Mouse (Mus musculus) neural tube, embryonic 11.5 days (tissue): ENCODE measurements around the gene Zbed4. TPM values are rescaled to one million over a fixed set of nuclear protein-coding genes. Genes with fewer than 3 reads are reported as not detected.
"Not testable (repeated sequence)": the region's sequence is repeated elsewhere in the genome, so short reads cannot be mapped to it uniquely, and the experiment has no call there.

Experiments used
- ATAC-seq: fragments of 200-750 bp; cut with Nextera tagmentation; 2 replicates; pipeline ENCODE4 v1.8.0; 2017; ENCODE audit warnings: moderate number of reproducible peaks, mild to moderate bottlenecking, moderate TSS enrichment, moderate library complexity; ENCODE audit not compliant: insufficient read depth, low FRiP score, low TSS enrichment
- DNase-seq: peaks from one replicate; pipeline ENCODE4 v3.0.0-alpha.2; 2015; ENCODE audit warnings: low spot score
- H3K27ac ChIP-seq: fragments of 300-500 bp; sonication (generic); 2 replicates; pipeline ENCODE4 v1.5.1; 2014; ENCODE audit warnings: low read depth, mild to moderate bottlenecking, low read length
- H3K27me3 ChIP-seq: fragments of 300-500 bp; sonication (generic); 2 replicates; pipeline ENCODE4 v1.6.1; 2014; ENCODE audit warnings: mild to moderate bottlenecking, low read length, mixed read lengths; ENCODE audit not compliant: control insufficient read depth, insufficient read depth
- H3K36me3 ChIP-seq: fragments of 300-500 bp; sonication (generic); 2 replicates; pipeline ENCODE4 v1.6.1; 2014; ENCODE audit warnings: mild to moderate bottlenecking, low read length, moderate library complexity, mixed read lengths; ENCODE audit not compliant: control insufficient read depth, insufficient read depth
- H3K4me1 ChIP-seq: fragments of 300-500 bp; sonication (generic); 2 replicates; pipeline ENCODE4 v1.6.1; 2014; ENCODE audit warnings: low read length, mixed read lengths; ENCODE audit not compliant: control insufficient read depth, insufficient read depth
- H3K4me2 ChIP-seq: fragments of 300-500 bp; sonication (generic); 2 replicates; pipeline ENCODE4 v1.6.1; 2014; ENCODE audit warnings: low read depth, mild to moderate bottlenecking, moderate library complexity
- H3K4me3 ChIP-seq: fragments of 300-500 bp; sonication (generic); 2 replicates; pipeline ENCODE4 v1.5.1; 2014; ENCODE audit warnings: low read depth, low read length
- H3K9ac ChIP-seq: fragments of 300-500 bp; sonication (generic); 2 replicates; pipeline ENCODE4 v1.6.1; 2014; ENCODE audit warnings: mild to moderate bottlenecking, low read length
- H3K9me3 ChIP-seq: fragments of 300-500 bp; sonication (generic); 2 replicates; pipeline ENCODE4 v1.6.1; 2016; ENCODE audit warnings: low read length; ENCODE audit not compliant: control insufficient read depth
- WGBS: fragments of 180-500 bp; shearing (Covaris S2); extraction: QIAGEN DNeasy Blood & Tissue Kit; methylation state at CpG from one replicate; pipeline ENCODE4 v1.1.7; 2014; 5-methylcytosine and 5-hydroxymethylcytosine counted together
- polyA plus RNA-seq: library from polyadenylated mRNA; unstranded; fragments of >200 nt; fragmentation: Nextera tagmentation; extraction: Ambion mirVana; gene quantifications from 2 replicates; pipeline ENCODE4 v1.2.1, GENCODE M21; 2014

Zbed4 gene
- polyA plus RNA-seq, 1 experiment from 2014 or later, result 48.6 TPM

GRCm38 (mm10) chr15:88808121-88808520 lies 56.7 kb downstream of the Zbed4 start:
- H3K9ac ChIP-seq, result no peak overlapping the region
- H3K27me3 ChIP-seq, result no peaks in the 10 kb centered on the region
- no peak for ATAC-seq
- no peak overlapping the region for H3K4me3 ChIP-seq
- H3K4me1 ChIP-seq, result no peaks in the 10 kb centered on the region
- no peak for DNase-seq
- H3K9me3 ChIP-seq, result no peaks in the 10 kb centered on the region
- no peak overlapping the region for H3K27ac ChIP-seq
- H3K4me2 ChIP-seq, result no peak overlapping the region
- 85% methylated on average over 8 of the region's 8 CpGs for WGBS
- peaks cover 10% of the 10 kb centered on the region for H3K36me3 ChIP-seq

GRCm38 (mm10) chr15:88810369-88810768 lies 58.9 kb downstream of the Zbed4 start:
- H3K27me3 ChIP-seq, result no peaks in the 10 kb centered on the region
- DNase-seq (no peak), ATAC-seq (no peak)
- H3K4me3 ChIP-seq, result no peak overlapping the region
- WGBS, result 91% methylated on average over 2 of the region's 2 CpGs
- no peak overlapping the region for H3K27ac ChIP-seq
- H3K36me3 ChIP-seq, result peaks cover 7% of the 10 kb centered on the region
- H3K4me1 ChIP-seq, result no peaks in the 10 kb centered on the region
- H3K4me2 ChIP-seq, result no peak overlapping the region
- H3K9me3 ChIP-seq, result no peaks in the 10 kb centered on the region
- H3K9ac ChIP-seq, result no peak overlapping the region

DNA sequence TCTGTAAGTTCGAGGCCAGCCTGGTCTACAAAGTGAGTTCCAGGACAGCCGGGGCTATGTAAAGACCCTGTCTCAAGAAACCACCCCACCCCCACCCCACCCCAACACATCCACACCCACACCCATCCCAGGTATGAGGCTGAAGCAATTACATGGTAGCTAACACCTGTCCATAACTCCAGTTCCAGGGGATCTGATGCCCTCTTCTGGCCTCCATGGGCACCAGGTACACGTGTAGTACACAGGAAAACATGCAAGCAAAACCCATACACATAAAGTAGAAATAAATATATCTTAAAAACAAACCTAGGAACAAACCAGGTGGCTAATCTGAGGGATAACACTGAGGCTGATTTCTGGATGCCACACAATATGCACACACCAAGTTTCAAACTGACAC lies 61.8 kb downstream of the Zbed4 start:
- H3K36me3 ChIP-seq, result peaks cover 2% of the 10 kb centered on the region
- H3K4me3 ChIP-seq, result no peak overlapping the region
- no peak overlapping the region for H3K27ac ChIP-seq
- no peak overlapping the region for H3K9ac ChIP-seq
- DNase-seq, result no peak
- no peak for ATAC-seq
- H3K9me3 ChIP-seq, result no peaks in the 10 kb centered on the region
- WGBS, result 90% methylated on average over 3 of the region's 3 CpGs
- no peaks in the 10 kb centered on the region; the same call in 1 of the 2 replicates for H3K4me1 ChIP-seq
- no peak overlapping the region for H3K4me2 ChIP-seq
- no peaks in the 10 kb centered on the region for H3K27me3 ChIP-seq

DNA sequence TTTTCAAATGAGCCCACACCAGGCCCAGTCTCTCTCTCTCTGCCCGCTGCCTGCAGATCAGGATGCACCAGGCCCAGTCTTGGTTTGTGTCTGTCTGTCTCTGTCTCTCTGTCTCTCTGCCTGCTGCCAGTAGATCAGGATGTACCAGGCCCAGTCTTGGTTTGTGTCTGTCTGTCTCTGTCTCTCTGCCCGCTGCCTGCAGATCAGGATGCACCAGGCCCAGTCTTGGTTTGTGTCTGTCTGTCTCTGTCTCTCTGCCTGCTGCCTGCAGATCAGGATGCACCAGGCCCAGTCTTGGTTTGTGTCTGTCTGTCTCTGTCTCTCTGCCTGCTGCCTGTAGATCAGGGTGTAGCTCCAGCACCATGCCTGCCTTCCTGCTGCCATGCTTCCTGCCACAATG lies 62.4 kb downstream of the Zbed4 start:
- H3K27ac ChIP-seq, H3K36me3 ChIP-seq, H3K4me1 ChIP-seq, H3K4me2 ChIP-seq, H3K27me3 ChIP-seq, H3K9me3 ChIP-seq, ATAC-seq, DNase-seq, H3K9ac ChIP-seq, H3K4me3 ChIP-seq: not testable (repeated sequence)
- 88% methylated on average over 2 of the region's 2 CpGs for WGBS

- no peak overlapping the region for H3K9ac ChIP-seq
- DNase-seq (no peak), ATAC-seq (no peak)
- peaks cover 3% of the 10 kb centered on the region; the same call in 1 of the 2 replicates for H3K4me1 ChIP-seq
- H3K4me2 ChIP-seq, result no peak overlapping the region
- no peak overlapping the region for H3K27ac ChIP-seq
- H3K9me3 ChIP-seq, result no peaks in the 10 kb centered on the region
- H3K36me3 ChIP-seq, result peaks cover 2% of the 10 kb centered on the region
- no peaks in the 10 kb centered on the region for H3K27me3 ChIP-seq
- no peak overlapping the region for H3K4me3 ChIP-seq
- WGBS, result 95% methylated on average over 11 of the region's 11 CpGs
Observed at GRCm38 (mm10) chr15:88814411-88815047, 63.1 kb downstream of the Zbed4 start.

- Histone ChIP-seq H3K4me2 (no peak overlapping the region), H3K36me3 (no peaks in the 10 kb centered on the region; the same call in none of the 2 replicates), H3K27ac (no peak overlapping the region), H3K9me3 (no peaks in the 10 kb centered on the region), H3K27me3 (no peaks in the 10 kb centered on the region), H3K4me1 (peaks cover 5% of the 10 kb centered on the region), H3K4me3 (no peak overlapping the region), H3K9ac (no peak overlapping the region)
- ATAC-seq, result no peak
- no peak for DNase-seq
- WGBS, result 93% methylated on average over 6 of the region's 6 CpGs
Observed at GRCm38 (mm10) chr15:88815196-88815700, 63.8 kb downstream of the Zbed4 start.

DNA sequence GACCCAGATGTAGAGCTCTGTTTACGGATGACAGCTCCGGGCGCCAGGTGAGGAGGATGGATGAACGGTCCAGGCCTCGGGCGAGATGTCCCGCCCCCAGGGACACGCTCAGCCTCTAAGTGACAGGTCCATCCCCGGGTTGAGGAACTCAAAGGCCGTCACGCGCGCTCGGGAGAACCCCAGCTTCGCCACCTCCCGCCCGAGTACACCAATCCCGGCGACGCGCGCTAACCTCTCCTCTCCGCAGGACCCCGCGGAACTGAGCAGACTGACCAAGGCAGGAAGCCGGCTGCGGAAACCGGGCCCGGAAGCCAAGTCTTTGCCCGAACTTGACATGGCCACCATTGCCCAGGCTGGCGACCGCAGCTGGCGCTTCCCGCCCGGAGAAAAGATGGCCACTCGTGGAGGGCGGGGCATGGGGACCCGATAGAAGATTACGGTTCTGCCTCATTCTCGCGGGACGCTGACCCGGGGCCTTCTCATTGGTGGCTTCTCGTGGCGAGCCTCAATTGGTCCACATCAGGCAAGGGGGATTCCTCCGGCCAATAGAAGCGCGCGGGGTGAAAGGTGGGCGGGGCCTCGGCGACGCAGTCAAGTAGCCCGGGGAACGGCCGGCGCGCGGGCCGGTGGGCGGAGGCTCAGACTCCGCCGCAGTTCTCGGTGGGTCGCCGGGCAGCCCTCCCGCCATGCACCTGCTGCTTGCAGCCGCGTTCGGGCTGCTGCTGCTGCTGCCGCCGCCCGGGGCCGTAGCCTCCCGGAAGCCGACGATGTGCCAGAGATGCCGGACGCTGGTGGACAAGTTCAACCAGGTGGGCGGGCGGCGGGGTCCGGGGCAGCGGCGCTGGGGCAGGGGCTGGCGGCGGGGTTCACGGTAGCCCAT lies 67.8 kb downstream of the Zbed4 start, which contains the start of the genes Alg12 and Creld2:
TSS of gene Alg12 (minus strand) at position 293 of the 880 bp plus-strand sequence.
TSS of gene Creld2 (plus strand) at position 621 of the 880 bp plus-strand sequence.
- Histone ChIP-seq H3K27ac (peak within 1 kb of the TSS; percentile 76), H3K27me3 (no peaks in the 10 kb centered on the region), H3K9me3 (no peaks in the 10 kb centered on the region), H3K4me3 (peak within 1 kb of the TSS; percentile 84), H3K4me2 (peak within 1 kb of the TSS; percentile 66), H3K9ac (peak within 1 kb of the TSS; percentile 84), H3K36me3 (peaks cover 10% of the 10 kb centered on the region), H3K4me1 (peaks cover 14% of the 10 kb centered on the region)
- peak; percentile 99 for ATAC-seq
- under 1% methylated on average over 77 of the region's 88 CpGs for WGBS
- DNase-seq, result peak; percentile 99

GRCm38 (mm10) chr15:88819906-88820303 lies 68.4 kb downstream of the Zbed4 start:
- Histone ChIP-seq H3K9ac (peak overlapping the region; percentile 84), H3K27me3 (no peaks in the 10 kb centered on the region), H3K9me3 (no peaks in the 10 kb centered on the region), H3K36me3 (peaks cover 12% of the 10 kb centered on the region), H3K4me1 (peaks cover 14% of the 10 kb centered on the region), H3K4me2 (peak overlapping the region; percentile 60), H3K27ac (0 out of 2 replicates have a peak overlapping the region, but pooled peaks have one; percentile 34), H3K4me3 (peak overlapping the region; percentile 84)
- DNase-seq (no peak), ATAC-seq (0 out of 2 replicates have a peak, but pooled peaks have one; percentile 1)
- 1% methylated on average over 23 of the region's 23 CpGs for WGBS
